Mouse (Mus musculus): ENCODE measurements at regions not wholly inside any gene's neighbourhood (a gene's known extent, or its start where the extent isn't known, plus 50 kb on each side); places are given as distances from the start of the nearest gene placed in this dataset.

DNA sequence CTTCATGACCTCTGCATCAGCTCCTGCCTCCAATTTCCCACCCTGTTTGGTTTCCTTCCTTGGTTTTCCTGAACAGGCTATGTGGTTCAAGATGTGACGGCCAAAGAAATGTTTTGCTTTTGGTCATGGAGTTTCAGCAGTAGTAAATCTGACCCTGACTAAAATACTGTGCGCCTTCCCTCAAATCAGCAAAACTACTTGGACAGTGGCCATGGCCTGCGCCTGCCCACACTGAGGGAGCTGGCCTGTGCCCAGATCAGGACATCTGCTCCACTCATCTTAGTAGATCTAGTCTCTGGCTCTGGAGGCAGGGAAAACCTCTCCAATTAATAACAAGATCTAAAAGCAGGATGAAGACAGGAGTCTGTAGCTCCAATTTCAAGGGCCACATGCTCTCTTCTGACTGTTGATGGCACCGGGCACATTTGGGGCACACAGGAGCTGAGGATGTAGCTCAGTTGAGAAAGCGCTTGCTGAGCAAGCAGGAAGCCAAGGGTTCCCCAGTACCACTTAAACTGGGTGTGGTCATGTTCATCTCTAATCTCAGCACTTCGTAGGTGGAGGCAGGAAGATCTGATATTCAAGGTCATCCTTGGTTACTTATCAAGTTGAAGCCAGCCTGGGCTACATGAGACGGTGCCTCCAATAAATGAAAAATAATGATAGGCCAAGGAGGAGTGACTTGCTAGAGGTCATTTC, 96.6 kb upstream of the Mrps10 start:
- TF ChIP-seq CTCF (conservative IDR thresholded peaks at IDR 0.05; ENCODE audit: insufficient read depth, insufficient read length, low read depth, low read length), result no peak
- TF ChIP-seq POLR2A (IDR thresholded peaks at IDR 0.05; ENCODE audit: low read depth, low read length), result no peak
- peaks cover 3% of the 10 kb centered on the region; the same call in 1 of the 2 replicates for H3K4me1 ChIP-seq (ENCODE audit: control insufficient read depth, insufficient read depth, low read length)
- 54% methylated on average over 7 of the region's 7 CpGs for WGBS
- H3K27ac ChIP-seq (ENCODE audit: insufficient read depth, low read depth, low read length), result no peak overlapping the region
- H3K27me3 ChIP-seq (replicated peaks; ENCODE audit: control insufficient read depth, insufficient read depth, low read length), result no peaks in the 10 kb centered on the region
- peak; percentile 78 for DNase-seq
- no peak overlapping the region for H3K4me3 ChIP-seq (ENCODE audit: insufficient read depth, low read depth, low read length)
- no peaks in the 10 kb centered on the region; the same call in 1 of the 2 replicates for H3K36me3 ChIP-seq (ENCODE audit: control insufficient read depth, insufficient read depth, low read length)

DNA sequence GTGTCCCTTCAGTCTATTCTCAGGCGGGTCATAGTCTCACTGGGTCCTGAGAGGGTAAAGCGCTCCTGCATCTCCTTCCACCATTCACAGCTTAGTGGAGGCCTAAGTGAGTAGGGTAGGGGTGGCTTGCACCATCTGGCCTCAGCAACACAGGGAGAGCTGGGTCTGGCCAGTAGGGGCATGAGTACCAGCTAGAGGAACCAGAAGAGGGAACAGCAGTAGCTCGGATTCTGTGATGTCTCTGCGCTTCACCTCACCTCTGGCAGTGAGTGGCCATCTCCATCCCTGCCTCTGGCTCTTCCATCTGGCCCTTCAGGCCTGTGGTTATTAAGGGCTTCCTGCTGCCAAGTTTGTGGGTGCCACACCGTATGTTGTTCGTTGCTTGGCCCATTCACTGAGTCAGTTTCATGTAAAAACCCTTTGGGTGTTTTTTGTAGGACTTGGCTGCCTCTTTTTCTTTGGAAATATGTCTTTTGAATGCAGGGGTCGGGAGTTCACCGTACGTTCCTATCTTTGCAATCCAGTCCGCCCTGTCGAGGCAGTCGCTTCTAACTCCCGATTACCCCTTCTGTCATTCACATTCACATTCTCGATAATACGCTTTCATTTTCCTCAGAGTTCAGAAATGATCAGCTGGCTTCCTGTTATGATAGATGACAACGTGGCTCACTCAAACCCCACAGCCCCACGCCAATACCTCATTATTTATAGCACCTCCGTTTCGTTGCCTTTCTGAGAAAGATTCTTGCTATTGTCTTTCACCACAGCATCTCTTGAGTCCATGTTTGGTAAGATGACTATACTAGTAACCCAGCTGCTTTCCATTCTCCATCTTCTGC, 99.4 kb upstream of the Mrps10 start:
- H3K27me3 ChIP-seq (replicated peaks; ENCODE audit: control insufficient read depth, insufficient read depth, low read length), result no peaks in the 10 kb centered on the region
- H3K4me3 ChIP-seq (ENCODE audit: insufficient read depth, low read depth, low read length), result no peak overlapping the region
- DNase-seq, result no peak
- no peaks in the 10 kb centered on the region for H3K4me1 ChIP-seq (ENCODE audit: control insufficient read depth, insufficient read depth, low read length)
- 88% methylated on average over 19 of the region's 19 CpGs for WGBS
- H3K36me3 ChIP-seq (ENCODE audit: control insufficient read depth, insufficient read depth, low read length), result no peaks in the 10 kb centered on the region; the same call in 1 of the 2 replicates
- TF ChIP-seq CTCF (conservative IDR thresholded peaks at IDR 0.05; ENCODE audit: insufficient read depth, insufficient read length, low read depth, low read length), result no peak
- no peak for TF ChIP-seq POLR2A (IDR thresholded peaks at IDR 0.05; ENCODE audit: low read depth, low read length)
- H3K27ac ChIP-seq (ENCODE audit: insufficient read depth, low read depth, low read length), result no peak overlapping the region

DNA sequence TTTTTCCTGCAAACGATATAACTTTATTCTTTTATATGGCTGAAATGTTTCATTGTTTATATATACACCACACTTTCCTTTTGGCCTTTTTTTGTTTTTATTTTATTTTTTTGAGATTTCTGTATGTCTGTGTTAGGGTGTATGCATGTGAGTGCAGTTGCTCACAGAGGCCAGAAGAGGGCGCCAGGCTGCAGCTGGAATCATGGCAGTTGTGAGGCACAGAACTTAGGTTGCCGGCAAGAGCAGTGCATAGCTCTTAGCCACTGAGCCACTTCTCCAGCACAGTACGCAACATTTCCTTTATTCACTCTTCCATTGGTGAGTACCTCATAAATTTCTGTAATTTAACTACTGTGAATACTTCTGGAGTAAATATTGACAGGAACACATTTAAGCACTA, 100.8 kb upstream of the Mrps10 start:
- no peaks in the 10 kb centered on the region for H3K4me1 ChIP-seq (ENCODE audit: control insufficient read depth, insufficient read depth, low read length)
- no peak overlapping the region for H3K27ac ChIP-seq (ENCODE audit: insufficient read depth, low read depth, low read length)
- no peak overlapping the region for H3K4me3 ChIP-seq (ENCODE audit: insufficient read depth, low read depth, low read length)
- H3K27me3 ChIP-seq (replicated peaks; ENCODE audit: control insufficient read depth, insufficient read depth, low read length), result no peaks in the 10 kb centered on the region
- TF ChIP-seq POLR2A (IDR thresholded peaks at IDR 0.05; ENCODE audit: low read depth, low read length) (no peak), CTCF (conservative IDR thresholded peaks at IDR 0.05; ENCODE audit: insufficient read depth, insufficient read length, low read depth, low read length) (peak; percentile 28; the same call in 1 of the 2 replicates)
- 95% methylated on average over 4 of the region's 4 CpGs for WGBS
- no peak for DNase-seq
- no peaks in the 10 kb centered on the region; the same call in 1 of the 2 replicates for H3K36me3 ChIP-seq (ENCODE audit: control insufficient read depth, insufficient read depth, low read length)

DNA sequence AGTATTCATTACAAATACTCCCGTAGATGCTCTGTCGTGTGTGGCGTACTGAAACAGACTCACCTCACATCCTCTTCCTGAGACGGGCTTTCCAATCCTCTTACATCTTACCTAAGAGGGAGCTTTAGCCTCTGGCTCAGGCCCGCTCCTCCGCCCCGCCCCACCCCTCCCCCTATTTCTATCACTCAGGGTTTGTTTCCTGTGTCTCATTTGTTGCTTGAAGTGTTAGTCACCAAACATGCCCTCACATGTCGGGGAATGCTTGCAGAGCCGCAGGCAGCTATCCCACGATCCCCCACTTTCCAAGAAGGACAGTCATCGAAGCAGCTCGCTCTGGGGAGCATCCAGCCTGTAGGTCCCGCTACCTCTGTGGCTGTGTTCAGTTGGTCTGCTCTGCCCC, 101.6 kb upstream of the Mrps10 start:
- no peak for TF ChIP-seq CTCF (conservative IDR thresholded peaks at IDR 0.05; ENCODE audit: insufficient read depth, insufficient read length, low read depth, low read length)
- H3K4me1 ChIP-seq (ENCODE audit: control insufficient read depth, insufficient read depth, low read length), result no peaks in the 10 kb centered on the region
- H3K4me3 ChIP-seq (ENCODE audit: insufficient read depth, low read depth, low read length), result no peak overlapping the region
- WGBS, result 80% methylated on average over 13 of the region's 13 CpGs
- no peak overlapping the region for H3K27ac ChIP-seq (ENCODE audit: insufficient read depth, low read depth, low read length)
- H3K27me3 ChIP-seq (replicated peaks; ENCODE audit: control insufficient read depth, insufficient read depth, low read length), result no peaks in the 10 kb centered on the region
- no peak for DNase-seq
- H3K36me3 ChIP-seq (ENCODE audit: control insufficient read depth, insufficient read depth, low read length), result no peaks in the 10 kb centered on the region; the same call in 1 of the 2 replicates

DNA sequence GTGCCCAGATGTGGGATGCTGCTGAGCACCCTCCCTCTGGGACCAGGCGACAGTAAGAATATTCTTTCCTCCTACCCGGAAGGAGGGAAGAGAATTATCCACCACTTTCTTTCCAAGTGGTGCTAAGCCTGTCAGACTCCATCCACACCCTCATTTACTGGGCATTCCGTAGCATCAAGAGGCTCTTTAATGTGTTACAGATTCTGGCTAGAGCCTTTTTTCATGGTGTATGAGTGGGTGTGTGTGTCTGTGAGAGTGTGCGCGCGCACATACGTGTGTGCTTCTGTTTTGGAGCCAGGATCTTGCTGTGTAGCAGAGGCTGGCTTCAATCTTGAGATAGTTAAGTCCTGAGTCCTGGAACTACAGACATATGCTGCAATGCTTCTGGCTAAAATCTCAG, 102.4 kb upstream of the Mrps10 start:
- H3K36me3 ChIP-seq (ENCODE audit: control insufficient read depth, insufficient read depth, low read length), result no peaks in the 10 kb centered on the region; the same call in 1 of the 2 replicates
- no peaks in the 10 kb centered on the region for H3K27me3 ChIP-seq (replicated peaks; ENCODE audit: control insufficient read depth, insufficient read depth, low read length)
- WGBS, result 89% methylated on average over 7 of the region's 7 CpGs
- no peak for DNase-seq
- no peaks in the 10 kb centered on the region for H3K4me1 ChIP-seq (ENCODE audit: control insufficient read depth, insufficient read depth, low read length)
- TF ChIP-seq CTCF (conservative IDR thresholded peaks at IDR 0.05; ENCODE audit: insufficient read depth, insufficient read length, low read depth, low read length), result no peak
- no peak for TF ChIP-seq POLR2A (IDR thresholded peaks at IDR 0.05; ENCODE audit: low read depth, low read length)
- no peak overlapping the region for H3K27ac ChIP-seq (ENCODE audit: insufficient read depth, low read depth, low read length)
- H3K4me3 ChIP-seq (ENCODE audit: insufficient read depth, low read depth, low read length), result no peak overlapping the region

DNA sequence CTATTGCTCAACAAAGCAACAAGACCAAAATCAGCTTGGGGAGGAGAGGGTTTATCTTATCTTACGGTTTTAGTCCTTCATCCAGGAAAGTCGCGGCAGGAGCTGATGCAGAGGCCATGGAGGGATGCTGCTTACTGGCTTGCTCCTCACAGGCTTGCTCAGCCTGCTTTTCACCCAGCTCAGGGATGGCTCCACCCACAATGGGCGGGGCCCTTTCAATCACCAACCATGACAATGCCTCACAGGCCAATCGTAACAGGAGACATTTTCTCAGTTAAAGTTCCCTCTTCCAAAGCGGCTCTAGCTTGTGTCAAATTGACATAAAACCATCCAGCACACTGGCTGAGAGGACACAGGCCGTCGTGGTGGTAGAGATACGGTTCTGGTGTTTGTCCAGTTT, 105.7 kb upstream of the Mrps10 start:
- no peak for DNase-seq
- H3K27ac ChIP-seq (ENCODE audit: insufficient read depth, low read depth, low read length), result no peak overlapping the region
- no peak overlapping the region for H3K4me3 ChIP-seq (ENCODE audit: insufficient read depth, low read depth, low read length)
- WGBS, result 92% methylated on average over 9 of the region's 9 CpGs
- TF ChIP-seq CTCF (conservative IDR thresholded peaks at IDR 0.05; ENCODE audit: insufficient read depth, insufficient read length, low read depth, low read length), result no peak
- no peak for TF ChIP-seq POLR2A (IDR thresholded peaks at IDR 0.05; ENCODE audit: low read depth, low read length)
- H3K4me1 ChIP-seq (ENCODE audit: control insufficient read depth, insufficient read depth, low read length), result no peaks in the 10 kb centered on the region
- H3K36me3 ChIP-seq (ENCODE audit: control insufficient read depth, insufficient read depth, low read length), result no peaks in the 10 kb centered on the region
- no peaks in the 10 kb centered on the region for H3K27me3 ChIP-seq (replicated peaks; ENCODE audit: control insufficient read depth, insufficient read depth, low read length)

DNA sequence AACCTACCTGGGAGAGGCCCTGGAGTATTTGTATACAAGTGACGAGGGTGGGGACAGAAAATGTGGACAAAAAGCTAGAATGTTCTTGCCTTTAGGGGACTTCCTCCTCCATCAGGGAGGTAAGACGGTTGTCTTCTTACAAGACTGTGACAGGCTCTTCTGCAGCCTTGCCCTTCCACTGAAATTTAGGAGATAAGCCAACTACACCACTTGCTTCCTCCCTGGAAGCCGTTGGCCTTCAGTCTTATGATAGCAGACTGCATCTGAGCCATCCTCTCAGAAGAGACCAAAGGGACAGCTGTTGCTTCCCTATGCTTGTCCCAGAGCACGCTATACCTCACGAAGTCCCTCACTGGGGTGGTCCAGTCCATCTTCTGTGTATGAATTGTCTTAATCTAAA, 106.5 kb upstream of the Mrps10 start:
- no peak for TF ChIP-seq POLR2A (IDR thresholded peaks at IDR 0.05; ENCODE audit: low read depth, low read length)
- no peak for TF ChIP-seq CTCF (conservative IDR thresholded peaks at IDR 0.05; ENCODE audit: insufficient read depth, insufficient read length, low read depth, low read length)
- no peaks in the 10 kb centered on the region for H3K4me1 ChIP-seq (ENCODE audit: control insufficient read depth, insufficient read depth, low read length)
- no peak for DNase-seq
- no peaks in the 10 kb centered on the region for H3K36me3 ChIP-seq (ENCODE audit: control insufficient read depth, insufficient read depth, low read length)
- H3K4me3 ChIP-seq (ENCODE audit: insufficient read depth, low read depth, low read length), result no peak overlapping the region
- whole genome bisulfite sequencing, result 92% methylated on average over 5 of the region's 5 CpGs
- no peaks in the 10 kb centered on the region for H3K27me3 ChIP-seq (replicated peaks; ENCODE audit: control insufficient read depth, insufficient read depth, low read length)
- no peak overlapping the region for H3K27ac ChIP-seq (ENCODE audit: insufficient read depth, low read depth, low read length)

Data from kidney, adult 2 months (tissue).